Mouse (Mus musculus): Measurements from ENCODE around the gene Dhdh. TPM values are rescaled to one million over a fixed set of nuclear protein-coding genes. Genes with fewer than 3 reads are reported as not detected.
"Not testable (repeated sequence)": the region's sequence is repeated elsewhere in the genome, so short reads cannot be mapped to it uniquely, and the experiment has no call there.

The Dhdh gene
- polyA plus RNA-seq (2017; shearing (Covaris generic)): 1 to 10 TPM; 1.1 to 2.7 TPM

- ATAC-seq: peak; percentile 56
Observed at GRCm38 (mm10) chr7:45488293-45489204, at the start of gene Dhdh. Gene Dhdh (minus strand): TSS chr7:45488805.

GRCm38 (mm10) chr7:45537602-45538001 is 49.0 kb upstream of the Dhdh start:
- ATAC-seq: no peak

GRCm38 (mm10) chr7:45535676-45536075 is 47.1 kb upstream of the Dhdh start:
- ATAC-seq: no peak

- ATAC-seq: no peak
Observed at GRCm38 (mm10) chr7:45530643-45531042, 42.0 kb upstream of the Dhdh start.

GRCm38 (mm10) chr7:45529461-45529860 is 40.9 kb upstream of the Dhdh start:
- ATAC-seq: no peak

- not testable (repeated sequence) for ATAC-seq
Observed at GRCm38 (mm10) chr7:45527169-45527568, 38.6 kb upstream of the Dhdh start.

GRCm38 (mm10) chr7:45526474-45527120 is 38.0 kb upstream of the Dhdh start:
- ATAC-seq: peak; percentile 5

GRCm38 (mm10) chr7:45525809-45526473 is 37.3 kb upstream of the Dhdh start, which contains the start of the genes Ppp1r15a and Plekha4:
Gene Ppp1r15a (minus strand): TSS chr7:45526268.
Gene Plekha4 (plus strand): TSS chr7:45526330.
- ATAC-seq: peak; percentile 82

- no peak for ATAC-seq
Observed at GRCm38 (mm10) chr7:45524841-45525621, 36.4 kb upstream of the Dhdh start.

- no peak for ATAC-seq
Observed at GRCm38 (mm10) chr7:45523678-45524170, 35.1 kb upstream of the Dhdh start.

GRCm38 (mm10) chr7:45522957-45523676 is 34.5 kb upstream of the Dhdh start:
- ATAC-seq: no peak

- ATAC-seq: no peak
Observed at GRCm38 (mm10) chr7:45522194-45522752, 33.7 kb upstream of the Dhdh start.

- peak; percentile 68 for ATAC-seq
Observed at GRCm38 (mm10) chr7:45521728-45522184, 33.2 kb upstream of the Dhdh start.

- ATAC-seq: no peak
Observed at GRCm38 (mm10) chr7:45520605-45521004, 32.0 kb upstream of the Dhdh start.

- no peak for ATAC-seq
Observed at GRCm38 (mm10) chr7:45519345-45520120, 30.9 kb upstream of the Dhdh start.

GRCm38 (mm10) chr7:45518618-45519017 is 30.0 kb upstream of the Dhdh start:
- no peak for ATAC-seq

- ATAC-seq: not testable (repeated sequence)
Observed at GRCm38 (mm10) chr7:45516846-45517245, 28.2 kb upstream of the Dhdh start.

GRCm38 (mm10) chr7:45515436-45515835 is 26.8 kb upstream of the Dhdh start:
- no peak for ATAC-seq

- ATAC-seq: no peak
Observed at GRCm38 (mm10) chr7:45514411-45514810, 25.8 kb upstream of the Dhdh start.

Measured in CD4-positive, CD25-positive, alpha-beta regulatory T cell, adult 4 months (primary cell).